49 mouse cellular contexts compared by ENCODE assay signal in genomic region chr17:64778756-64779155, GRCm38 (mm10). TPM values are rescaled to one million over a fixed set of nuclear protein-coding genes. Genes with fewer than 3 reads are reported as not detected.
"Had no signal": no experiment of that assay in that cellular context is flagged by ENCODE, and none has a peak within 500 bp of the region (broad histone marks: within the 10 kb centered on the region; RNA-seq: fewer than 3 reads in every experiment).

No protein-coding gene starts in this region.

- H3K36me3 ChIP-seq: heart, embryonic 12.5 days; heart, embryonic 13.5 days; heart, embryonic 15.5 days; hindbrain, embryonic 10.5 days; hindbrain, embryonic 12.5 days; hindbrain, embryonic 13.5 days; hindbrain, embryonic 15.5 days; intestine, embryonic 15.5 days; kidney, embryonic 15.5 days had no signal

- H3K27ac ChIP-seq: heart, embryonic 13.5 days; heart, embryonic 15.5 days; hindbrain, embryonic 10.5 days; hindbrain, embryonic 12.5 days; hindbrain, embryonic 13.5 days; hindbrain, embryonic 14.5 days; hindbrain, embryonic 15.5 days; hindbrain, postnatal 0 days; intestine, embryonic 15.5 days; kidney, embryonic 15.5 days; kidney, postnatal 0 days; layer of hippocampus, adult 2 months; left cerebral cortex, adult 2 months had no signal

- H3K27me3 ChIP-seq: heart, embryonic 12.5 days; heart, embryonic 13.5 days; heart, embryonic 15.5 days; hindbrain, embryonic 12.5 days; hindbrain, embryonic 13.5 days; hindbrain, embryonic 15.5 days; intestine, embryonic 15.5 days; kidney, embryonic 15.5 days had no signal

- H3K4me3 ChIP-seq: heart, embryonic 12.5 days; heart, embryonic 13.5 days; heart, embryonic 15.5 days; hindbrain, embryonic 10.5 days; hindbrain, embryonic 12.5 days; hindbrain, embryonic 13.5 days; hindbrain, embryonic 15.5 days; intestine, embryonic 15.5 days; kidney, embryonic 15.5 days; layer of hippocampus, adult 2 months; left cerebral cortex, adult 2 months had no signal

- H3K9me3 ChIP-seq: heart, embryonic 12.5 days; heart, embryonic 13.5 days; heart, embryonic 15.5 days; hindbrain, embryonic 10.5 days; hindbrain, embryonic 12.5 days; hindbrain, embryonic 13.5 days; hindbrain, embryonic 15.5 days; intestine, embryonic 15.5 days; kidney, embryonic 15.5 days had no signal

- DNase-seq: heart, postnatal 10 days; heart, postnatal 4 days; kidney, adult 11 months; kidney, adult 18-20 months; kidney, adult 2 months; kidney, adult 8-10 months; kidney, adult 9 months; kidney, postnatal 10 days; kidney, postnatal 14 days; kidney, postnatal 25 days; kidney, postnatal 36 days; kidney, postnatal 4 days; layer of hippocampus, adult 9-11 months; layer of hippocampus, postnatal 36 days had no signal

- H3K4me1 ChIP-seq: heart, embryonic 12.5 days; heart, embryonic 13.5 days; heart, embryonic 15.5 days; hindbrain, embryonic 10.5 days; hindbrain, embryonic 12.5 days; hindbrain, embryonic 13.5 days; hindbrain, embryonic 15.5 days; intestine, embryonic 15.5 days had no signal

RNA-seq across cellular contexts. Expression of gene 4930583I09Rik, which starts 57.1 kb away (rescaled TPM):
- total RNA-seq: heart, postnatal 10 days; heart, postnatal 25 days; heart, postnatal 4 days; hematopoietic stem cell, adult 5-6 weeks; hindbrain, postnatal 0 days; layer of hippocampus, adult 18-20 months; layer of hippocampus, adult 2 months; layer of hippocampus, adult 8-10 months; layer of hippocampus, postnatal 10 days; layer of hippocampus, postnatal 14 days; layer of hippocampus, postnatal 25 days; layer of hippocampus, postnatal 36 days; left cerebral cortex, adult 18-20 months; left cerebral cortex, adult 2 months; left cerebral cortex, adult 8-10 months had no signal
- polyA plus RNA-seq: heart, embryonic 11.5 days; heart, embryonic 12.5 days; heart, embryonic 13.5 days; heart, embryonic 14.5 days; heart, embryonic 15.5 days; heart, embryonic 16.5 days; heart, postnatal 0 days; hindbrain, embryonic 10.5 days; hindbrain, embryonic 11.5 days; hindbrain, embryonic 12.5 days; hindbrain, embryonic 13.5 days; hindbrain, embryonic 14.5 days; hindbrain, embryonic 15.5 days; hindbrain, embryonic 16.5 days; hindbrain, postnatal 0 days; intestine, embryonic 14.5 days; intestine, embryonic 15.5 days; intestine, embryonic 16.5 days; intestine, postnatal 0 days; kidney, adult 2 months; kidney, embryonic 14.5 days; kidney, embryonic 15.5 days; kidney, embryonic 16.5 days; kidney, postnatal 0 days; large intestine, adult 2 months had no signal
